Mouse (Mus musculus) liver, adult 2 months (tissue): ENCODE measurements around the gene Armc6.

ENCODE experiments used
- CTCF ChIP-seq: fragments of 200-500 bp; IDR thresholded peaks from 2 replicates; pipeline ENCODE4 v1.5.1; 2011; ENCODE audit warnings: low read depth, low read length, control low read depth
- POLR2A ChIP-seq: fragments of 200-500 bp; IDR thresholded peaks from 2 replicates; pipeline ENCODE4 v1.6.1; 2011; ENCODE audit warnings: low read length, control low read depth; ENCODE audit not compliant: insufficient read depth; ENCODE audit errors: extremely low read depth

DNA sequence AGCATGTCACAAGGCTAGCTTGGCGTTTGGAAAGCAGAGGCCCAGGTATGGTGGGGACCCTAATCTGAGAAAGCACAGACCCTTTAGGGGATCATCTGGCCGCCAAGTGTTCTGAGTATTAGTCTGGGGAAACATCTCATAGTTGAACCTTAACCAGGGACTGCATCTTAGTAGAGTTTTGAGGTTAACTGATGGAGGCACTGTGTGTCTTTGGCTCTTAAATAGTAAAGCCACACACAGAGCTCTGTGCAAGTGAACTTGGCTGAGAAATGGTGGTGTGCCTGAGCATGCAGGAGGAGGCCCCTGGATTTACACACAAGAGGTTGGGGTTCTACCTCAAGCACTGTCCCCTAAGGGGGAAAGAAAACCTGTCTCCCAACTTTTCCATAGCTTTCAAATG is 56.0 kb downstream of the Armc6 start:
- TF ChIP-seq CTCF (no peak), POLR2A (no peak)
